Mouse (Mus musculus): ENCODE data around the gene Mocs3.
A peak's percentile ranks its signal among the peaks of the same experiment; 100 is the strongest.

Mocs3 gene

GRCm38 (mm10) chr2:168230026-168230728, at the start of gene Mocs3, which contains the start of the genes Gm20716 and Dpm1:
Gene Mocs3 (plus strand): TSS chr2:168230622.
Gene Gm20716 (minus strand): TSS chr2:168230364.
Gene Dpm1 (minus strand): TSS chr2:168230591.
- DNase-seq (ENCODE audit: low read depth in 1 of 2, low spot score in 2 of 2) = peak; percentile 64 to 84

GRCm38 (mm10) chr2:168191856-168192255, 38.6 kb upstream of the Mocs3 start:
- no peak for DNase-seq (ENCODE audit: low read depth in 1 of 2, low spot score in 2 of 2)

GRCm38 (mm10) chr2:168193685-168194084, 36.7 kb upstream of the Mocs3 start:
- DNase-seq (ENCODE audit: low read depth in 1 of 2, low spot score in 2 of 2) = no peak

DNA sequence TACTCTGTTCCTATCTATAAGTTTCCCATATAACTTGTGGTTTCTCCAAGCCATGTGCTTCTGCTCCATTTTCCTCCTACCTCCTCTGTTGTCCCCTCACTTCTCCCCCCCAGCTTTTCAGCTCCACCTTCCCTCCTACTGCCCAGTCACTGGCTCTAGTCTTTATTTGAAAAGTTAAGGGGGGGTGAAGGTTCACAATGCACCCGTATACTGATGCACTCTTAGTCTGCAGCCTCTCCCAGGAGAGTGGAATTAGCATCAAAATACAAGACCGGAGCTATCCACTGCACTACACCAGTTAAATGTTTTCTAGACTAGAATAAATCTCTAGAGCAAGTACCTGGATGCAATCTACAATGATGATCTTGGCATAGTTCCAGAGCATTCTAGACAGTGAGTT, 34.7 kb upstream of the Mocs3 start:
- no peak for DNase-seq (ENCODE audit: low read depth in 1 of 2, low spot score in 2 of 2)

GRCm38 (mm10) chr2:168198421-168198820, 32.0 kb upstream of the Mocs3 start:
- DNase-seq (ENCODE audit: low read depth in 1 of 2, low spot score in 2 of 2) = no peak

- DNase-seq (ENCODE audit: low read depth in 1 of 2, low spot score in 2 of 2) = no peak
Observed at GRCm38 (mm10) chr2:168199476-168199875, 30.9 kb upstream of the Mocs3 start.

DNA sequence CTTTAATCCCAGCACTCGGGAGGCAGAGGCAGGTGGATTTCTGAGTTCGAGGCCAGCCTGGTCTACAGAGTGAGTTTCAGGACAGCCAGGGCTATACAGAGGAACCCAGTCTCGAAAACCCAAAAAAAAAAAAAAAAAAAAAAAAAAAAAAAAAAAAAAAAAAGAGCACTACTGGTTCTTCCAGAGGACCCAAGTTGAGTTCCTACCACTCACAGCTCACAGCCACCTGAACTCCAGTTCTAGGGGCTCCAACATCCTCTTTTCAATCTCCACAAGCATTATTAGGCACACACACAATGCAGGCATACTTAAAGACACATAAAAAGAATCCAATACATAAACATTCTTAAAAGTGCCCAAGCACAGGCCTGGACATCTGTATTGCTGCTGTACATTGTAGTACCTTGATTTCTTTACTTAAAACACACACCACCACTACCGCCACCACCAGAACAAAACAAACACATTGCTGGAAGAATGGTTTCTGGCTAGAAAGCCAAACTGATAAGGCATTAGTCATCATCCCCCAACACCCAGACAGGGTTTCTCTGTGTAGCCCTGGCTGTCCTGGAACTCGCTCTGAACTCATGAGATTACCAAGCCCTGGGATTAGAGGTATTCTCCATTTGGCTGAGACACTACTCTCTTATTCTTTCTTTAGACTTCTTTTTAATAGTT, 30.3 kb upstream of the Mocs3 start:
- no peak for DNase-seq (ENCODE audit: low read depth in 1 of 2, low spot score in 2 of 2)

GRCm38 (mm10) chr2:168204476-168204999, 25.9 kb upstream of the Mocs3 start:
- DNase-seq (ENCODE audit: low read depth in 1 of 2, low spot score in 2 of 2) = no peak

DNA sequence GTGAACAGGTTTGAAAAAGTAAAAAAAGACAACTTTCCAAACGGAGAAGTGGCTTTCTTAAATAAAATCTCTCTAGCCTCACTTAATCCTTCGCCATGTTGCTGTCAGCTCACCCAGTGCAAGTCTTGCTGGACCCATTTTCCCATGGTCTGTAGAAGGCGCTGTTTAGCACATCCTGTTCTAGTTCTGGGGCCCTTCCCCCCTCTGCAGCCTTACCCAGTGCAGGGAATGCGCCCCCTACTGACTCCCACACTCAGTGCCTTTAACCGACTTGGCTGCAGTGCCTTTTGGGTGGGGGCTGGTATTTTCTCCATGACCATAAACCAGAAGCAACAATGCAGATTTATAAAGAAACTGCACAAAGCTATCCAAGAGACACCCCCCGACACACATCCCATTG, 25.2 kb upstream of the Mocs3 start:
- DNase-seq (ENCODE audit: low read depth in 1 of 2, low spot score in 2 of 2) = peak; percentile 80 to 83

- no peak for DNase-seq (ENCODE audit: low read depth in 1 of 2, low spot score in 2 of 2)
Observed at GRCm38 (mm10) chr2:168205681-168206631, 24.5 kb upstream of the Mocs3 start.

DNA sequence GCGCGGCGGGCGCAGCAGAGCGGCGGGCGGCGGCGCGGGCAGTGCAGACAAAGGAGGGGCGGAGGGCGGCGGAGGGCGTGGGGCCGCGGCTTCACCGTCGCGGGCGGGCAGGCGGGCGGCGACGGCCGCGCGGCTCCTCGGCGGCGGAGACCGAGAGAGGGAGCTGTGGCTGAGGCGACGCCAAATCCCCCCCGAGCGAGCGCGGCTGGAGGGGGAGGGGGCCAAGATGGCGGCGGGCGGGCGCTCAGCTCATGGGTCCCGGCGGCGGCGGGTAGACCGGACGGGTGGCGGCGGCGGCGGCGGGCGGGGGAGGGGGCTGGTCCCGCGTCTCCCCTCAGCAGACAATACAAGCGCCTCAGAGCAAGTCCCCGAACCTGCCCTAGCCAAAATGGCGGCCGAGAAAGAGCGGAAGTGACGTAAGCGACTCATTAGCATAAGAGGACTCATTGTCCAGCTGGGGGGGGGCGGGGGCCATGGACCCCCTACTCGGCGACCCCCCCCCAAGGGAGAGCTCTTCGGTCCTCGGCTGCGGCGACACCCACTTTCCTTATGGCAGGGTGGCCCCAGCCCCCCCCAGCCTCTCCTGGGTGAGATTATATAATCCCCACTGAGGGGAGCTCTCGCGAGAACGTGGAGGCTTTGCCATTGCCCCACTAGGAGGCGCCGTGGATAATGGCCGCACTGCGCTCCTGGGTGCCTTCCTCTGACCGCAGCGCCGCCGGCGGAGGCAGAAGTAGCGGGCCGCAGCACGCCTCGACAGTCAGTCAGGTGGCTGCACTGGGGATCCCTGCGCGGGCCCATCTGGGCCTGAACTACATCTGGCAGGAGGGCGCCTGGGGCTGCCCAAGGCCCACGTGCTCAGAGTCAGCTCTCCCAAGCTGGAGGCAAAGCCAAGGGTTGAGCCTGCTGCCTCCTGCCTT, 23.4 kb upstream of the Mocs3 start, which contains the start of gene Adnp:
Gene Adnp, minus strand, starts transcription at position 388 of the 920 bp plus-strand sequence.
- DNase-seq (ENCODE audit: low read depth in 1 of 2, low spot score in 2 of 2) = peak; percentile 93 to 97

- DNase-seq (ENCODE audit: low read depth in 1 of 2, low spot score in 2 of 2) = no peak
Observed at GRCm38 (mm10) chr2:168207883-168208282, 22.5 kb upstream of the Mocs3 start.

- DNase-seq (ENCODE audit: low read depth in 1 of 2, low spot score in 2 of 2) = no peak
Observed at GRCm38 (mm10) chr2:168213788-168214397, 16.5 kb upstream of the Mocs3 start.

DNA sequence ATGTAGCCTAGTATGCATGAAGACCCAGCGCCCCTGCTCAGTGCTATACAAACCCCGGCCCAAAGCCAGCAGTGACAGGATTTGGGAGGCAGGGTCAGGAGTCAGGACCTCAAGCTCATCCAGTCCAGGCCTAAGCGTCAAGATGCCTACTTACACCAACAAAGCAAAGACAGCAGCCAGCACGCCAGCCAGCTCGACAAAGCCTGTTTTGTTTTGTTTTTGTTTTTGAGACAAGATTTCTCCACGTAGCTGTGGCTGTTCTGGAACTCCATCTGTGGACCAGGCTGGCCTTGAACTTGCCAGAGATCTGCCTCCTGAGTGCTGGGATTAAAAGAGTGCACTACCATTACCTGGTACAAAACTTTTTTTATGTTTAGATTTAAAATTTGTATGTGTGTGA, 7.1 kb upstream of the Mocs3 start:
- DNase-seq (ENCODE audit: low read depth in 1 of 2, low spot score in 2 of 2) = no peak

DNA sequence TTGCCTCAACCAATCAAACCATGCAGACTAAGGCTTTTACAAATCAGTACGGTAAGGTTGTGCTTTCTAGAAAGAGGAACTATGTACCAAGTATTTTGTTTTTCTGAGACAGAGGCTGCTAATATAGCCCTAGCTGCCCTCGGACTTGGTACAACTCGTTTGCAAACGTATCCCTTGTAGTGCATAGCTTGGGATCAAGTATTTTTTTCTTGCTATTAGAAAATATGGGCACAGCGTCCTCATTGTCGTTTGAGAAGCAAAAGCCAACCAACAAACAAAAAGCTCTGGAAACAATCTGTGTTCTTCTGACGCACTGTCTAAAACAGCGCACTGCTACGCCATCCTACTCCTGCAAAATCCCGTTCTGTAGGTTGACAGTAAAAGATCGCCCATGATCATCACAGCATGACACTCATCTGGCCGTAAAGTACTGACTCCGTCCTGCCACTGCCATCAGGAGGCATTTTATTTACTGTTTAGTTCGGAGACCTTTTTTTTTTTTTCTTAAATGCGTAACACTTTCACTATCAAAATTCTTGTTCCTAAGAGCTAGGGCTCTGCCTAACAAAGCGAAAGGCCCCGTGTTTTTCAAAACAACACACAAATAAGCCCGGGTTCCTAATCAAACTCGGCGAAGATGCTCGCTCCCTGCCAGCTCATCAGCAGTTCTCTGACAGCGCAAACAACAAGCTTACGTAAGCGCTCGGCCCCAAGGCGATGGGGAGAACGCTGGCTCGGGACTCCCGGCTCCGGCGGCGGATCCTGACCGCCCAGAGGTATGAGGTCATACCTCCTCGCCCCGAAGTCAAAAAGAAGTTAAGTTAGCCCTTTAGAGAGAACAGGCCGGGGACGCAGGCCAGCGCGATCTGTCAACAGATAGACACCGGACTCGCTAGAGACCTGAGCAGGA, 1.1 kb upstream of the Mocs3 start:
- peak in 1 of 2 experiments; percentile 56 for DNase-seq (ENCODE audit: low read depth in 1 of 2, low spot score in 2 of 2)

DNA sequence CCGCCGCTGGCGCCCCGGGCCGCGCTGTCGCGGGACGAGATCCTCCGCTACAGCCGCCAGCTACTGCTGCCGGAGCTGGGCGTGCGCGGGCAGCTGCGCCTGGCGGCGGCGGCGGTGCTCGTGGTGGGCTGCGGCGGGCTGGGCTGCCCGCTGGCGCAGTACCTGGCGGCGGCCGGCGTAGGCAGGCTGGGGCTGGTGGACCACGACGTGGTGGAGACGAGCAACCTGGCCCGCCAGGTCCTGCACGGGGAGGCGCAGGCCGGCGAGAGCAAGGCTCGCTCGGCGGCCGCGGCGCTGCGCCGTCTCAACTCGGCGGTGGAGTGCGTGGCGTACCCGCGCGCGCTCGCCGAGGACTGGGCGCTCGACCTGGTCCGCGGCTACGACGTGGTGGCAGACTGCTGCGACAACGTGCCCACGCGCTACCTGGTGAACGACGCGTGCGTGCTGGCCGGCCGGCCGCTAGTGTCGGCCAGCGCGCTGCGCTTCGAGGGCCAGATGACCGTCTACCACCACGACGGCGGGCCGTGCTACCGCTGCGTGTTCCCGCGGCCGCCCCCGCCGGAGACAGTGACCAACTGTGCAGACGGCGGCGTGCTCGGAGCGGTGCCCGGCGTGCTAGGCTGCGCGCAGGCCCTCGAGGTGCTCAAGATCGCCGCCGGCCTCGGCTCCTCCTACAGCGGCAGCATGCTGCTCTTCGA, 500 bp downstream of the Mocs3 start:
- no peak for DNase-seq (ENCODE audit: low read depth in 1 of 2, low spot score in 2 of 2)

DNA sequence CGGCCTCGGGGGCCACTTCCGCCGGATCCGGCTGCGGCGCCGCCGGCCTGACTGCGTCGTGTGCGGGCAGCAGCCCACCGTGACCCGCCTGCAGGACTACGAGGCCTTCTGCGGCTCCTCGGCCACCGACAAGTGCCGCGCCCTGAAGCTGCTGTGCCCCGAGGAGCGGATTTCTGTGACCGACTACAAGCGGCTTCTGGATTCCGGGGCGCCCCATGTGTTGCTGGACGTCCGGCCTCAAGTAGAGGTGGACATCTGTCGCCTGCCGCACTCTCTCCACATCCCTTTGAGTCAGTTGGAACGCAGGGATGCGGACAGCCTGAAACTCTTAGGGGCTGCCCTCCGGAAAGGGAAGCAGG, 1.0 kb downstream of the Mocs3 start:
- no peak for DNase-seq (ENCODE audit: low read depth in 1 of 2, low spot score in 2 of 2)

DNA sequence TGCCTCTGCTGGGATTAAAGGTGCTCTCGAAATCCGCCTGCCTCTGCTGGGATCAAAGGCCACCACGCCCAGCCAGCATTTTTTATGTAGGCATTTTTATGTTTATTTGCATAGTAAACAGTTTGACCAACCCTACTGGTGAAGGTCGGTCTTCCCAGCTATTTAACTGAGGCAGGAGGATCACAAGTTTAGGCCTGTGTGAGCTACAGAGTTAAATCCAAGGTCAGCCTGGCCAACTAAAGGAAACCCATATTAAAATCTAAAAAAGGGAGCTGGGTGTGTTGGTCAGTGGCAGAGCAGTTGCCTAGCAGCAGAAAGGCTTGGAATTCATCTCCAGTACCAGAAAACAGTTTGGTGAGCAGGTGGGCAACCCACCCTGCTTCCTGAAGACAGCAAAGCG, 2.9 kb downstream of the Mocs3 start:
- DNase-seq (ENCODE audit: low read depth in 1 of 2, low spot score in 2 of 2) = no peak

Measured in monocyte, adult 2 months (primary cell).